Mouse (Mus musculus): ENCODE results near the gene Gm42669. TPM values are rescaled to one million over a fixed set of nuclear protein-coding genes. Genes with fewer than 3 reads are reported as not detected.

The Gm42669 gene
- under 1 TPM in 1 of 2 experiments, not detected in 1; 0.21 TPM for total RNA-seq (2023)

GRCm38 (mm10) chr5:107507321-107507720 lies at the start of gene Gm42669:
Gm42669 (plus strand) TSS chr5:107507621.

GRCm38 (mm10) chr5:107534581-107534980 lies 27.2 kb downstream of the Gm42669 start, which contains the start of gene 1700028K03Rik:
1700028K03Rik (plus strand) TSS chr5:107534709.

GRCm38 (mm10) chr5:107597301-107598077 lies 90.1 kb downstream of the Gm42669 start, which contains the start of the genes Rpap2 and Glmn:
Rpap2 (plus strand) TSS chr5:107597373.
Glmn (minus strand) TSS chr5:107597888.

Other genes starting within 250 kb of the Gm42669 start
- gene Tgfbr3, start 218.0 kb upstream of the Gm42669 start, total RNA-seq (2023) = under 1 TPM in 1 of 2 experiments, not detected in 1; 0.61 TPM
- under 1 TPM; 0.65 to 0.67 TPM for gene Brdt, start 176.5 kb upstream of the Gm42669 start, total RNA-seq (2023)
- not detected for gene Ephx4, start 104.9 kb upstream of the Gm42669 start, total RNA-seq (2023)
- gene Lpcat2b, start 76.1 kb upstream of the Gm42669 start, total RNA-seq (2023) = not detected
- gene Btbd8, start 69.6 kb upstream of the Gm42669 start, total RNA-seq (2023) = 10 to 100 TPM; 13.5 to 14.3 TPM
- under 1 TPM; 0.32 to 0.62 TPM for gene 1700028K03Rik, start 27.1 kb downstream of the Gm42669 start, total RNA-seq (2023)
- gene Rpap2, start 89.8 kb downstream of the Gm42669 start, total RNA-seq (2023) = 10 to 100 TPM; 23.8 to 32.8 TPM
- gene Glmn, start 90.3 kb downstream of the Gm42669 start, total RNA-seq (2023) = 10 to 100 TPM; 14.7 to 18.1 TPM
- 10 to 100 TPM; 17.1 to 26.3 TPM for gene Gfi1, start 218.4 kb downstream of the Gm42669 start, total RNA-seq (2023)